Mouse (Mus musculus): ENCODE results near the gene Arhgap31.
"Not testable (repeated sequence)": the region's sequence is repeated elsewhere in the genome, so short reads cannot be mapped to it uniquely, and the experiment has no call there.

Gene Arhgap31

DNA sequence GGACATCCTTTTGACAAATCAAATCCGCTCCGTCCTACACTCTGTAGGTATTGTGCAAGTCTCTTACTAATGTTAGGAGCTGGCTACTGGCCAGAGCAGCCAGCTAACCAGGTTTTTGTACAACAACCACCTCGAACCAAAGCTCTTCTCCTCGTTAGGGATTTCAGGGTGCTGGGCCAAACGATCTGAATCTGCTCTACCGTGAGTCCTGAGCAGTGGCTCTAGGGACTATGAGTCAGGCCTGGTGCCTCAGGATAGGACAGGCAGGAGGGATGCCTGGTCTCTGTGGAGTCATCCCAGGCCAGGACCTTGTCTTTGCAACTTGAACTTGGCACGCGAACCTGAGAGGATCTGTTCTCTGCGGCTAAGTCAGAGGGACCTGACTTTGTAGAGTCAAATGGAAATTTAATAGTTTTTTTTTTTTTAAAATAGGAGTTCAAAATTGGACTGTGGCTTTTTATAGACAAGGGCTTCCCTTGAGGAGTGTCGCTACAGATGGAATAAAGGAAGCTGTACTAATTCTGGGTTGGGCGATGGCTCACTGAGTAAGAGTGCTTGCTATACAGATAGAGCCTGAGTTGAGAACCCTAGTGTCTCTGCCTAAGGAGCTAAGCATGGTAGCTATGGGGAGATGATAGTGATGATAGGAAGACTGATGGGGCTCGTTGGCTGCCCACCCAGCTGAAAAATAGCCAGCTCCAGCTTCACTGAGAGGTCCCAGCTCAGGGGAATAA, 24.4 kb downstream of the Arhgap31 start:
- intact Hi-C loops (cut with DNase I), result no loop called here

DNA sequence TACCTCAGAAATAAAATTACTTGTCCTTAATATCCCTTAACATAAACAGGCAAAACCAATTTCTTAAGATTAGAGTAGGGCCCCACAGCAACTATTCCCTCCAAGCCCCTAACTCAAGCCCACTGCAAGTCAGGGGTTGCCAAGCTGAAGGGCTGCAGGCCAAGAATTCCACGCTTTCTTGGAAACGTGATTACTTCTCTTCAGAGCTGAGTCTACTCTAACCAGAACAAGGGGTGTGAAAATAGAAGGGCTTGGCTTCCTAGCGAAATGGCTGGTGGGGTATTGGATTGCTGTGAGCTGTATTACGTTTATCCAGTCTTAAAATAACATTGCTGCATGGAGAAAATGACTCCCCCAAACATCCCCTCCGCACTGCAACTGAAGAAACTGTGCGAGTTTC, 25.4 kb downstream of the Arhgap31 start:
- intact Hi-C loops (cut with DNase I), result no loop called here

DNA sequence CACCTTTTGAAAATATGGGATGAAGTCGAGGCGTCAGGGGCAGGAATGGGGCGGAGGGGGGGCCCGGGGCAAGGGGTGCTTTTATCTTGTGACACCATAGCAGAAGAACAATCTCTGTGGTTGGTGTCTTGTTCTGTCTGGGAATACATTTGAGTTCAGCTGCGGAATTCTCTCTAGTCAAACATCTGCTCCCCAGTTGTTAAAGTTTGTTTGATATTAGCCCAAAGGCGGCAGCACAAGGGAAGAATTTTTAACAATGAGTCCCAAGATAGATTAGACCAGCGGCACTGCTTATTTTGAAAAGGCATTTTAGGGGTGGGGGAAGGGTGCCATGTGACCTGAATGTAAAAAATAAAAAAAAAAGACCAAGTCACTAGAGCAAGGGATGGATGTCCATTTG, 30.0 kb downstream of the Arhgap31 start:
- intact Hi-C loops (cut with DNase I), result no loop called here

DNA sequence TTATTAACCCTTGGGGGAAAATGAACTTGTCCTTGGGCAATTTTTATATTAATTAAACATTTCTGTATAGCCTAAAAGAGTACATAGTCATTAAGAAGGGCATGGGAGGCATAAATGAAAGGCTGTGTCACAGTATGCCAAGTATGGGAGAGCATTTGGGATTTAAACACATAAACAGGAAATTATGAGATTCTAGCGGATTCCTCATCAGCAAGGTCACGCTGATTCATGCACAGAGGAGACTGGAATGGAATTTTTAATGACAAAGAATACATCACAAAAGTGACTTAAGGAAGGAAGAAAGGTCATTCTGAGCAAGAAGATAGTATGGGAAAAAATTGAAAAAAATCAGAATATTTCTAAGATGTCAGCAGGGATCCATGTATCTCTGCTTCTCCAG, 31.8 kb downstream of the Arhgap31 start:
- intact Hi-C loops (cut with DNase I), result no loop called here

DNA sequence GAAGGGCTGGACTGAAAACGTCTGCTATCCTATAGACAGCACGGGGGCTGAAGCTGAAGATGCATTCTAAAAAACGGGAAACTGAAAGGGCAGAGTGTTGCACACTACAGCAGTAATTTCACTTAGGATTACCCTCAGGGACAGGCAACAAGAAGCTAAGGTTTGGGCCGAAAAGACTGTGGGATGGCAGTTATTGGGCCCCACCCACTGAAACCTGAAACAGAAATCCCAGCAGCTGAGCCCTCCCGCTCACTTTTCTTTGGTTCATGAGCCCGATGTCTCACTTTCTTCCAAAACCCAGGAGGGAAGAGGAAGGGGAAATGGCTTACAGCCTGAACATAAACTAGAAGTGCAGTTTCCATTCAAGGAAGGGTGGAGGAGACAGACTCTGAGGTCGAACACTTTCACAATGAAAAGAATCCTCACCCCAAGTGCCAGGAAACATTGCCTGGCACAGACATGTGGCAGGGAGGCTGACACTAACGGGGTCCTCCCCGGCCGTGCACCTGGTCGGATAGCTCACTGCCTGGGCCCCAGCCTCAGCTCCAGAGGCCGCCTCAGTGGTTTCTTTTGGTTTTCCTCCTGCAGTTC, 33.5 kb downstream of the Arhgap31 start:
- intact Hi-C loops (cut with DNase I), result no loop called here

DNA sequence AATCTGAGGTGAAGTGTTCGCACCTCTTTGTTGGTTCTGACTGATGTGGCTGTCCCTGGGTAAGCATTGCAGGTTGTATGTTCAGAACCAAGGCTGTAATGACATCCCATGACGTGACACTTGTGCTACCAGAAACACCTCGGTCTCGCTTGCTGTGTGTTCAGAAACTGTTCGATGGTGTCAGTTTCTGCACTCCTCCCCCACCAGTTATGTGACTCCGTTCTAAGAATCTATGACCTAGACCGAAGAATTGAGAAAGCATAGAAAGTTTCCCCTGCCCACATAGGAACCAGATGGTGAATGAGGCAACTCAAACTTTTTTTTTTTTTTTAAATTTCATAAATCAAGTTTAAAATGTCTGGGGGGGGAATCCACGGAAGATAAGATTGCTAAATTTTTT, 34.2 kb downstream of the Arhgap31 start:
- intact Hi-C loops (cut with DNase I), result no loop called here

DNA sequence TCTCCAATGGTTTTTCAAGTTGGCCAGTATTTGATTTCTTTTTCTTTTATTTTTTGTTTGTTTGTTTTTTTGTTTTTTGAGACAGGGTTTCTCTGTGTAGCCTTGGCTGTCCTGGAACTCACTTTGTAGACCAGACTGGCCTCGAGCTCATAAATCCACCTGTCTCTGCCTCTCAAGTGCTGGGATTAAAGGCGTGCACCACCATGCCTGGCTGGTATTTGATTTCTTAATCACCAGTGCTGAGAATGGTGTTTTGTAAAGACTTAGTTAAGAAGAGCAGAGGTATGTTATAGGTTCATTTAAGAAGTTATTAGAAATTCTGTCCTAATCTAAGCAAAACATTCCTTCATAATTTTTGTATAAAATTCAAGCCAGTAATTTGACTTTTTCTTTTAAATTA, 35.1 kb downstream of the Arhgap31 start:
- intact Hi-C loops (cut with DNase I), result not testable (repeated sequence)

DNA sequence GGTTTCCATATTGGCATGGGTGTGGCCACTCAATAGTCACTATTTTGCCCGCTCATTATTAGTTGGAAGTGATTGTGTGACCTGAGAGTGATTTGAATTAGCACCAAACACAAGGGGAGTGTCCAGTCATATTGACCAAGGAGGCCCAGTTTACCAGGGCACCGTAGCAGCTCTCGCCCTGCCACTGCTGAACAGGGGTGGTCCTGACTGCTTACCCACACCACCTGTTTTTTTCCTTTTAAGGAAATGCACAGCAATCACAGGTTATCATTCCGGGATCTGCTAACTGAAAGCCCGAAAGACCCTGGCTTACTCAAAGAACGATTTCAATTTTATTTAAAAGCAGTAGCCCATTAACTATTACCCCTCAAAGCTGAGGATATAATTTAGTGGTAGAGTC, 35.9 kb downstream of the Arhgap31 start:
- intact Hi-C loops (cut with DNase I), result no loop called here

DNA sequence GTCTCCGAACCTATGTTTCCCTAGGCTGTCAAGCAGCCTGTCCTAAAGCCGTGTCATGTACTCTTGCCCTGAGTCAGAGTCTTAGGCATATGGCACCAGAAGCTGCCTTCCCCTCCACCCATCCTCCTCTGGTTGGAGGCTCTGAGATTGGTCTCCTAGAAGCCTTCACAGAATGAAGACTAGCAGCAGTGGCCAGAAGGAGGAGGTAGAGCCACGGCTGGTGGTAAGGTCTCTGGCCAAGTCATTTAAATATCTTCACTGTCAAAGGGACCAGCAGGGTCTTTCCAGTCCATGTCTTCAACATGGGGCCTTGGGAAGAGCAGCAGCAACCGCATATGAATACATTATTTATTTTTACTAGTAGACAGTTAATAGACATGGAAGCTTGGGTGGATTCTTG, 36.4 kb downstream of the Arhgap31 start:
- intact Hi-C loops (cut with DNase I), result no loop called here

DNA sequence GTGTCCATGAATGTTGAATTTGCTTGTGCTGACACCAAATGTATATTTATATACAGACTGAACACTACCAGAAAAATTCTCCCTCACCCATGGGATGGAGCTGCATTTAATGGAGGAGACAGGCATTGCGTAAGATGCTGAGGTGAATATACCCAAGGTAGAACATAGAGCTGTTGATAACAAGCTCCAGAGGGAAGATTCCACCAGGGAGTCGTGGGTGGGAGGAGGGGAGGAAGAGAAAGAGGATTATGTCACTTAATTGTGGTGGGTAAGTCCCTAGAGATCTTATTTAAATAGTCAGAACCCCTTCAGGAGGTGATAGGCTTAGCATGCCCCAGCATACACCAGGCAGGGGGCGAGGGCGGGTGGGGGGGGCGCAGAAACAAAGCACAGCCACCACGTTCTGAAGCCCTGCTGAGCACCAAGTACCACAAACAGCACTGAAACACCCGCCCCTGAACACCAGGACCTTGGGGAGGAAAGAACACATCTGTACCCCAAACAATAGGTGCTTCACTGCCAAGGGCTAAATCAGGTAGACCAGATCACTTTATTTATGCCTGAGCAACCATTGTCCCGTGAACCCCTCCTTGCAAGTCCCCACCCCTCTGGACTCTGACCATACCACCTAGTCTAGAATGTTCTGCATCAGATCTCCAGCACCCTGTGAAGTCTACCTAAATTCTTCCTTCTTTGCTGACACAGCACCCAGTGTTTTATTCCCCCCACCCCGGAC, 37.3 kb downstream of the Arhgap31 start:
- intact Hi-C loops (cut with DNase I), result no loop called here

DNA sequence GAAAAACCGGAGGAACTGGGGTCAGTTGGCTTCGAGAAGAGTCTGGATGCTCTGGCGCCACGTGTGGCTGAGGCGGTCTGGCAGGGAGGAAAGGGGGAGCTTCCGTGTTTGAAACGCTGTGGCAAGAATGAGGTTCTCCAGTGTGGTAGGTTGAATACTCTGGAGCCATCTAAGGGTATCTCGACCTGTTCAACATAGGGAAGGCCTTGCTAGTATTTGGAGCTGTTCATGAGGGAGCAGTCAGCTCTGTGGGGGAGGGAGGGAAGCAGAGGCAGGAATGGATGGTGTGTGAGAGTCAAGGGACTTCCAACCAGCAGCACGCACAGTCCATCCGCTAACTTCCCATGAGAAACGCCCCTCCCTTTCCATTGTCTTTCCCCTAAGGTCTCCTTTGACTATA, 38.2 kb downstream of the Arhgap31 start:
- intact Hi-C loops (cut with DNase I), result no loop called here

DNA sequence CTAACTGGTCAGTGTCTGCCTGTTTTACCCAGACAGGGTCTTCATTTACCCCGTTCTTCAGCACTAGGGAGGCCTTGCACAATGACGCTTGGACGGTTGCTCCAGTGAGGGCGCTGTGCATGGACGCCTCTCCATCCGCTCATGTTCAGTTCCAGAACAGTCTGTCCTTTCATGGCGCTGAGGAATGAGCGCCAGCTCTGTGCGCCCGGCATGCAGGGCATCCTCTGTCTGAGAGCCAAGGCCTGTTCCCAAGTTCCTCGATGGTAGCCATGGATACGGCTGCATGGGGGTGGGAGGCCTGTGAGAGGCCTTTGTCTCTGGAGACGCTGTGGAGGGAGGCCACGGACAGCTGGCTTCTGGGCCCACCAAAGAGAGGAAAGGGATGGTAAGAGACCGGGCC, 39.6 kb downstream of the Arhgap31 start:
- intact Hi-C loops (cut with DNase I), result no loop called here

DNA sequence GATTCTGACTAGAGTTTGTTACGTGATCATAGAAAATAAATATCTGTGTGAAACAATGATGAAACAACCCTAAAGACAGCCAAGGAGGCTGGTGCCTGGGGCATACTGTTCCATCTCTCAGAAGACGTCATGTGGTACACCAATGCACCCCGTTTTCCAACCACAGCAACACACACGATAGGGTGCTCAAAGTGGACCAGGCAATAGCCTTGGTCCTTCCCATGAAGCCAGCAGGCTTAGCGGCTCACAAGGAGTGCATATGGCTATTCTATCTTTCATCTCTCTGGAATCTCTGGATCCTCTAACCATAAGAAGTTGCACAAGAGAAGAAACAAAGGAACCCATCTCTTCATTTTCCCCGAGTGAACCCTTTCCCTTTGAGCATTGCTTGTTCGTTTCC, 40.1 kb downstream of the Arhgap31 start:
- intact Hi-C loops (cut with DNase I), result no loop called here

DNA sequence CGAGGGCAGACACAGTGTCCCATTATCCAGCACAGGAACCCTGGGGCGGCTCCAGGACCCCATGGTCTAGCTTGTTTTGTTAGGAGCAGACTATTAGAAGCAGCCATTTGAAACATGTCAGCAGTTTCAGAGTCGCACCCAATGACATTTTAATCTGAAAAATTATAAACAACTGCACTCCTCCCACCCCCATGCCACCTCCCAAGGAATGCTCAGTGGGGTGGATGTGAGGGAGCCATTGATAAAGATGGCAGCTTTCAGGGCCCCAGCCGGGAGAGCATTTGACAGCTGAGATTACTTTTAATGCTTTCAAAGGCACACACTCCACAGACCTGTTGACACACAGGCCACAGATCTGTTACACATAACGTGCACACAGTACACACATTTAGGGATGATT, 40.7 kb downstream of the Arhgap31 start:
- intact Hi-C loops (cut with DNase I), result no loop called here

DNA sequence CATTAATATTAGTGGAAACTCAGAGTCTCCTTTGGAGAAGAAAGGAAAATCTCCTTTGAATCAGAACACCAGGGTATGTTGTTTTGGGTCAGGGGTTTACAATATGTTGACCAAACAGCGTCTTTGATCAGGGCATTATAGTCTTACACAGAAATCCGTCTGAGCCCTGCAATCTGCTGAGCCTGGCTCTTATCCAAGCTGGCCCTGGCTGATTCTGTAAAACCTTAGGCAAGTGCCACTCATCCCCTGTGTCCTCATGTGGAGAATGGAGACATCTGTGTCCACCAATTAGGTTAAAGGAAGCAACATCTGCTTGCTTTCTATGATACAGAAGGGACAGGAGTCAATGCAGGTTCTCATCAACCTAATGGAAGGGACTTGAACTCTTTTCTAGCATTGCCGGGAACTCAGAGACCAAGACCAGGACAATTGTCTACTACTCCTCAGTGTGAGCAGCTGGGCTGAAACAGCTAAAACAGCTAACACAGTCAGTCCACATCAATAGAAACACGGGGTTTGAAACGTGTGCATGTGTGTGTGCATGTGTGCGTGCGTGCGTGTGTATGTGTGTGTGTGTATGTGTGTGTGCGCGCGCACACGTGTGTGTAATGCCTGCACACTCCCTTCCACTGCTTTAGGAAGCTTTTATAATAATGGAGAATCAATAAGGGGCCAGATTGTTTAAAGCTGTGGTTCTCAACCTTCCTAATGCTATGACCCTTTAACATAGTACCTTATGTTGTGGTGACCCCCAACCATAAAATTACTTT, 42.3 kb downstream of the Arhgap31 start:
- intact Hi-C loops (cut with DNase I), result no loop called here

DNA sequence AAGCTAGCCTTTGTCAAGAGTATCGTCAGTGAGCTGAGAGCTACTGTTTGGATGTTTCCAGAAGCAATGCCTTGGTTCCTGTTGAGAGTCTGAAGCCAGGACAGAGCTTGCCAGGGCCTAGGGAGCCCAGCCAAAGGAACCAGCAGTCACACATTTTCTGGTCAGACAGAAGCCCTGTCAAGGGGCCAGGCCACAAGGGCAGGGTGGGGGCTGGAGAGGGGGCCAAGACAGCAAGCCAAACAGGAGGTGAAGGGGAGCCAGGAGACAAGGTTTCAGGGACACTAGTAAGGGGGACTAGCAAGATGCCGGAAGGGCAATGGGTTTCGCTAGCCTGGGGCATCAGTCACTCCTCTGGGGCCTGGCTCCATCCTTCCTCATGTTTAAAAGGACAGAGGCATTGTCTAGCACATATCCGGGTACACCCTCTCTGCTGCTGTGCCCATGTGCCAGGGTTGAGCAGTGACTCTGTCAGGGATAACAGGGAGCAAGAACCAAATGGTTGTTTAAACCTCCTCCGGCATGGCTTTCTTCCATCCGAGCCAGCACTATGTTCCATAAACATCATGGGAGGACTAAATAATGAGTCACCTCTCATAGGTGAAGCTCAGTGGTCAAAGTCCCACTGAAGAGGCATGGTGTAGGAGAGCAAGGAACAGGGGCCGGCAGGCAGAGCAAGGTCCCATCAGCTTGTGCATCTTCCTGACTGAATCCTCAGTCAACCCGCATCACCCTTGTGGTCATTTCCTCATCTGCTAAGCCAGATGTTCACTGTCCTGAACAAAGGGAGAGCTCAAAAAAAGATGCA, 44.0 kb downstream of the Arhgap31 start:
- intact Hi-C loops (cut with DNase I), result loop anchor here (5.0 kb wide), 1 partner anchor 37 kb away; no protein-coding TSS in a partner anchor

DNA sequence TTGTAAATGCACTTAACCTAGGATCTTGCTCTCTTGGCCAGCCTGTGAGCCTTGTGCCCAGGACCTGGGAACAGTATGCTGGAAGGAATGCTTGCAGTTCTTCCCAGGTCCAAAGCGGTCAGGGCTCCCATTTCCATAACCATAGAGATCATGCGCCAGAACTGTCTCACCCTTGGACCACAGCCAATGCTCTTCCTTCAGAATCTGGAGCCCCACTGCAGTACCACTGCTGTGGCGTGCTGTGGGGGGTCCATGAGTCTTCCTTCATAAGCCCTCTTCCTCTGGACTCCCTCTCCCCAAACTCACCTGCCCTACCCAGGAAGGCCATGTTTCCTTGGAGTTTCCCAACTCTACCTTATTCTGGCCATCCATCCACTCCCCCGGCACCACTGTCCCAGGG, 46.6 kb downstream of the Arhgap31 start:
- intact Hi-C loops (cut with DNase I), result loop anchor here (5.0 kb wide), 1 partner anchor 34 kb away; no protein-coding TSS in a partner anchor

DNA sequence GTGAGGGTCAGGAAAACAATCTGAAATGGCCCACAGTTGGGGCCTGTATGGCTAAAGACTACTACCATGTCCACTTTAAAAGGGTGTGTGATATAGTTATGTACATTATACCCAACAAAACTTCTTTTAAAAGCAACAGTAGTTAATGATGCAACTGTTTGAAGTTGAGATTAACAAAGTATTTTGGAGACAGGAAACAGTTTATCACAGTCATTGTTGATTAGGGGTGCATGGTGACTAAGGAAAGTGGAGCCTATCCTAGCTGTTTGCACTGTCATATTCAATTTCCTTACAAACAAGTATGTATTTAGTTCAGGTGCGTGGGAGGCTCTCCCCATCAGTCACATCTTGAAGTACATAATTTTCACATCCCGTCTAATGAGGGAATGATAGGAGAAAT, 47.1 kb downstream of the Arhgap31 start:
- intact Hi-C loops (cut with DNase I), result loop anchor here (5.0 kb wide), 1 partner anchor 34 kb away; no protein-coding TSS in a partner anchor

DNA sequence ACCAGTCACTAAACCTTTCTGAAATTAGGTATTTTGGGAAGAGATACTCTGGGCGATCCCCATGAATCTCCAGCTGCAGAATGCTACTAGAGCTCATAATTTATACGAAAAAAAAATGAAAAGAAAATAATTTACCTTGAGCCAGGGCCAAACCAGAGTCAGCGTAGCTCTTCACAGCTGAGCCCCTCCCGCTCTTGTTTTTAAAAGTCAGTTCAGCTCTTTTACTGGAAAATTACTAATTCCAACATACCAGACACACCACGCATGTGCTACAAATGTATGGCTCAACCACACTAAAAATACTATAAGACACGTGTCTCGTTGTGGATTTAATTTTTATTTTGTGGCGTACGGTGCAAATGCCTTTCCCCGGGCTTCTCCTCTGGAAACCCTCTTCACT, 50.5 kb downstream of the Arhgap31 start:
- intact Hi-C loops (cut with DNase I), result no loop called here

DNA sequence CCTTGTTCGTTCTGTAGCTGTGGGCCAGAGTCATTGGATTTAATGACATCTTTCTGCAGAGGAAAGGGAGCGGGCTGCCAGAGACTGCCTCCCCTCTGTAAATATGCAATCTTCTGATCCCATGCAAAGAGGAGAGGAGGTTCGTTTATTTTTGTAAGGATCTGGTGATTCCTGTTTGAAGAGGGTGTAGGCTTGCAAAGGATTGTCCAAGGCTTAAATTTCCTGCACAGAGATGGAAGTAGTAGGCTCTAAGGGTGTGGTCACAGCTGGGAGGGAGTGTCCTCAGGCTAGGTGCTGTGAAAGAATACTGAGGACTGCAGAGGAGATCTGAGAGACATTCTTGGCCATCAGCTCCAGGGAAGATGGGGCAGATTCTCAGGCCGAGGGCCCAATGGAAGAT, 58.8 kb downstream of the Arhgap31 start:
- intact Hi-C loops (cut with DNase I), result no loop called here

DNA sequence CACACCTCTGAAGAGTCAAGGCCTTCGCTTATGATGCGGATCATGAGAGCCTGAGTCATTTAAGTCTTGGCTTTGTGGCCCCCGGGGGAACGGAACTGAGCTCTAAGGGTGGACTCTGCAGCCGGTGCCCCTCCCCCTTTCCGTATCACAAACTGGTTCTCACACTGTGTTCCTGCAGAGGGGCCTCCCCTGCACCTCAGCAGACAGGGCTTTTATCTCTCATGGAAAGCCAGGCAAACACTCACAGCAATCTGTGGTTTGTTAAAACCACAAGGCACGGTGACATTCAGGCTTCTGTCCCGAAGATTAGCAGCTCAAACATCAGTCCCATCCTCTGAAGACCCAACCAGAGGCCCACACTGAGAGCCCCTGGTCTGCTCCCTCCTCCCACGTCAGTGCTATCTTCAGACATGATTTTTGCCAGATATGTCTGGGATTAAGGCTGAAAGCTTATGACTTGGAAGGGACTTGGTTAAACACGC, 59.6 kb downstream of the Arhgap31 start:
- intact Hi-C loops (cut with DNase I), result no loop called here

Data from adrenal gland (tissue).